Mouse (Mus musculus) forelimb bud, embryonic 11.5 days (tissue): ENCODE measurements around the gene Erbb2.

Experiments
- DNase-seq: peaks from one replicate; pipeline ENCODE4 v3.0.0-alpha.2; 2012; ENCODE audit warnings: low read depth, low spot score

Erbb2 gene

GRCm38 (mm10) chr11:98457367-98458120 lies 45.3 kb downstream of the Erbb2 start:
- peak; percentile 90 for DNase-seq

DNA sequence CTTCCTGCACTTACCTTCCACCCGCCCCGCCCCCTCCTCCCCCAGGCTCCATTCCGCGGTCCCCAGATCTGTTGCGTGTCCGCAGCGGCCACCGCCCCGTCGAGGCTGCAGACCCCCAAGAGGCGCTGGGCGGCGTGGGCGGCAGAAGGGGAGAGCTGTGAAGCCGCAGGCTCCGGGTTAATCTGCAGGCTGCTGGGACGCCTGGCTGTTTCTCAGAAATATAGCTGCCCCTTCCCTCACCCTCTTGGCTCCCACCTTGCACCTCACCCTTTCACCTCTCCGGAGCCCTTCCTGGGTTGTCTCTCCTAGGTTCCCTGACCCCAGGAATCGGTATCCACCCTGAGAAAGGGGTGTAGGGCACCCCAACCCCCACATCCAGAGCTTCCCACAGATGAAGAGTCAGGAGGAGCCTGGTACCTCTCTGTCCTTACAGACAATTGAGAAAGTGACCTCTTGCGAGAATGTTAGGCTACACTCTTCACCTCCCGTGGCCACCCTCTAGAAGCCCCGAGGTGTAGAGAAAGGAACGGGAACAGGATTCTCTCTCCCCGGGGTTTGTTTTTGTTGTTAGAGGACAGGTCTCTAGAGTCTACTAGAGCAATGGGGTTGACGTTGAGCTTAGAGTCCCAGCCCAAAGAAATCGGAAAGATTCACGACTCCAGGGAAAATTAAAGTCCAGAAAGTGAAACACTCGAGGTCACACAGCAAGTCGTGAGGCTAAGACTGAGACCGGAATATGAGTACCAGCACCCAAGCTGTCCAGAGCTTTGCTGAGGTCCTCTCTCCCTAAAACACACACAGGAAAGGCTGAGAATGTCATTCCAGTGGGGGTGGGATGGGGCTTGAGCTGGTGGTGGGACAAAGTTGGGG lies 46.1 kb downstream of the Erbb2 start:
- no peak for DNase-seq

GRCm38 (mm10) chr11:98459071-98459741 lies 46.9 kb downstream of the Erbb2 start:
- DNase-seq: no peak

GRCm38 (mm10) chr11:98459860-98460259 lies 47.6 kb downstream of the Erbb2 start:
- no peak for DNase-seq

DNA sequence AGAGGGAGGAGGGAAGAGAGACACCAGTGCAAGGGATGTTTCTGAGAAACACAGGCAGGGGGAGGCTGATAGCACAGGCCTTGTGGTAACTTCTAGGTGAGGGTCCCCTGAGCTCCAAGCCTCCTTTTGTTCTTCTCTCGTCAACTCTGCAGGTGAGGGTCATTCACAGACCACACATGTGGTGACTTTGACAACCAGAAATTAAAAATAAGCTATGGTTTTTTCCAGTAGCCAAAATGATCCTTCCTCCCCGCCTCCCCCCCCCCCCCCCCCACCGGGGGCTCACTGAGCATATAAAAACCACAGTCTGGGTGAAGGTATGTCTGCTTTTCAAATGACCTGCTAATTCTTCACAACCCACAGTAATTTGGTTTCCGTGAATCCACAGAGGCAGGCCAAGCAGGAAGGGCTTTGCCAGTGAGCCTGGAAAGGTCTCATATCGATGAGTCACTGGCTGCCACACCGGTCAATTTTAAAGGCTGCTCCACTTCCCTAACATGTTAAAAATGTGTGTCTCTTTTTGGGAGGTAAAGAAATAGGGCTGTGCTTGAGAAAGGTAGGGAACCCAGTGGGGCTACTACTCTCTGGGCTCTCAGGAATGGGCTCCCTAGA lies 48.9 kb downstream of the Erbb2 start:
- DNase-seq: no peak

GRCm38 (mm10) chr11:98462255-98462654 lies 50.0 kb downstream of the Erbb2 start:
- no peak for DNase-seq

DNA sequence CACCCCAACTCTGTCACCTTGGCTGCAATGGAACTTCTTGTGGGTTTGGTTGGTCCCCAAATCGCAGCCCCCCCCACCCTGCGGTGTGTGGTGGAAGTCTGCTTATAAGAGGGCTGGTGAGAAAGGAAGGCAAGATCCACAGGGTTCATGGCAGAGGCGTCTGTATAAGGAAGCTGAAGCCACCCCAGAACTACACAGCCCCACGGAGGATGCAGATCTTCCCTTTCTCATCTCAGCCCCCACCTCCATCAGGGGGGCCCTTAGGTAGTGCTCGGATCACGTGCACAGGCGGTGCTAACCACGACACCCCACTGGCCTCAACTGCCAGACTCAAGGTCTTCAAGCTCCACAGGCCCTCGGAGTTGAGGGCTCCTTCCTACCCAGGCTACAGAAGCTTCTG lies 51.6 kb downstream of the Erbb2 start:
- no peak for DNase-seq

GRCm38 (mm10) chr11:98464516-98464915 lies 52.2 kb downstream of the Erbb2 start:
- DNase-seq: no peak

DNA sequence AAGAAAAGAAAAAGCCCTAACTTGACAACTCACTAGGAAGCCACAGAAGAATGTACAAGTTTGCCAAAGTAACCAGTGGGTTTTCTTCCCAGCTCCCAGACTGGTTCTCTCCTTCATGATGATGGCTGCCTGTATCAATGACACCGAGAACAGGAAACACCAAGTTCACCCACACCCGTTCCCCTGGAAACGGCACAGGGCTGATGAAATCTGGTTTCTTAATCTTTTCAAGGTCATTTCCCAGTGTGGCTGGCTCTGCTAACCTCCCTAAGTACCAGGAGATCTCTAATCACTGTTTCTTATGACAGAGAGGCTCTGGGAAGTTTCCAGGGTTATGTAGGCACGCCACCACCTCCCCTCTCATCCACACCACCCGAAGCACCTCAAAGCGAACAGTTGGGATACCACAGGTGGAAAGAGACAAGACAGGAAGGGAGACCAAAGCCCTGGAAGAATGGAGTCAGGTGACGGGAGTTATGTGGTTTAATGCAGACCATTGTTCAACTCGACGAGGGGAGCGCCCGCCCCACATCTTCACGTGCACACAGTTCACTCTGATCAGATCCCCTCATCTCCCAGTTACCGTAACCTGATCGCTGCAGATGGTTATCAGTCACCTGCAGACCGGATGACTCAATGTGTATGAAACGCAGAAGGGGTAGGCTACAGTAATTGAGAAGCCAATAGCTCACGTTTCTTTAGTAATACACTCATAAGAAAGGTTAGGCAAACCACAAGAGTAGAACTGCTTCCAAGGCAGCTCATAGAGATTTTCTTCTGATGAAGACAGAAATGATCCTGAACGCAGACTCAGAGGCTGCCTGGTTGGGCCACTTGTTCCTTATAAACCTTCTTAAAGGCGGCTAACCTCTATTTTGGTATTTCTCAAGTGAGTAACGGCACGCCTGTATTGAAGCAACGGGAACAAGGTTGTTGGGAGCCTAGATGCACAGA lies 57.8 kb downstream of the Erbb2 start:
- no peak for DNase-seq

GRCm38 (mm10) chr11:98470795-98471194 lies 58.5 kb downstream of the Erbb2 start:
- DNase-seq: no peak

- DNase-seq: no peak
Measured at GRCm38 (mm10) chr11:98472696-98473095, 60.4 kb downstream of the Erbb2 start.

DNA sequence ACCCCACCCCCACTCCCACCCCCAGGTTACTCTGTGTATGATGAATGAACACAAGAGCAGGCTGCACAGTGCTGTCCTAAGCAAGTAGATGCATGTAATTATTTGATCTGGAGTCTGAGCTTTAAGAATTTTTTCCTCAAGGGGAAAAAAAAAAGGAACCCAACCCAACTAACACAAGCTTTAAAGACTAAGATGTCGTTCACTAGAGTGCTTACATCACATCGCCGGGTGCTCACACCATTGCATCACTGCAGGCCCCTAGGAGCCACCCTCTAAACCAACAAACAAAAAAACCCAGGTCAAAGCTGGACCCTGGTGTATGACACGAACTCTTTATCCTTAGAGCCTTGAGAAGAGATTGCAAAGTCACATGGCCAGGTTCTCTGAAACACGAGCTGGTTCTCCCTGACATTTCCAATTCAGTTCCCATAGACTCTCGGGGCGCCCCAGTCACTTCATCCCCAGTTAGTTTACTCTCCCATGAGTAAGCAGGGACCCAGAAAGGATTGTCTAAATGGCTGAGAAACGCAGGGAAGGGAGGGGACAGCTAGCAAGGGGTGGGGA lies 61.7 kb downstream of the Erbb2 start:
- DNase-seq: no peak

DNA sequence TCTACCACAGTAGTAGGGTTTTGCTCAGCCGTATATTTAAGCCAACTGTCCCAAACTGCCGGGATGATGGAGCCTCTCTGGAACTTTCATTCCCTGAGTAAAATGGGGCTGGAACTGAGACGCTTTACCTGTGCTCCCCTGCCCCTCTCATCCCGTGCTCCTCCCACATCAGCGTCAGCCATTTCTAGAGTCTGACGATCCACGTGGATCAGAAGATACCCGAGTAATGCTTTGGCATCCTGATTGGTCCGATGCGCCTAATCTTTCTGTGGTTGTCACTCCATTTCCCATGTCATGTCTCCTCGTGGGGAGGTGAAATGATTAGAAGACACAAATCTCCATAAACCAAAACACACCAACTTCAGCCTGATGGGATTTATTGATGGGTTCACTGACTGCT lies 62.7 kb downstream of the Erbb2 start:
- DNase-seq: no peak

DNA sequence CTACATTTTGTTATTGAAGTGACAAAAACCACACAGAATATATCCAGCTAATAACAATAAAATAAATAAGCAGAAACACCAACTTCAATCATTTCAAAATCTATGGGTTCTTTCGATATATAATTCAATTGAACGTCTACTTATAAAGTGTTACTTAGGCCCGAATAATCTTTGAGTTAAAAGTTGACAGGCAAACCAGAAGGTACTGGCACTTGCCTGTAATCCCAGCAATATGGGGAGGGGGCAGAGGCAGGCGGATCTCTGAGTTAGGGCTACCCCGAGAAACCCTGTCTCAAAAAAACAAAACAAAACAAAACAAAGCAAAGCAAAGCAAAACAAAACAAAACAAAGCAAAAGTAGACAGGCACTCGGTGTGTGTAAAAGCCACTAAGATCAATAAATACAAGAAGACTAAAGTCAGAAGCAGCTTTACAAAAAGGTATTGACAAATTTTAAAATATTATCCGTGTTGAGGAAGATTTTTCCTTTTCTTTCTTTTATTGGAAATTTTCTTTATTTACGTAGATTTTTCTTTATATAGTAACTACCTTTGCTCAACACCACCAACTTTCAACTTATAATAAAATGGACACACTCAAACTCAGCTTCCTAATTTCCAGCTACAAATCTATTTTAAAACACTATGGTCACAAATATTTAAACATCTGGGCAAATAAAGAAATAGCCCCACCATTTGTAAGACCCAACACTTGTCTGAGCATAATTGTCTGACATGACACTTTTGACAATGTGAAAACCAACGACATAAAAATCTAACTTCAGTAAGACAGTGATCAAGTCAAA lies 63.6 kb downstream of the Erbb2 start:
- DNase-seq: no peak

DNA sequence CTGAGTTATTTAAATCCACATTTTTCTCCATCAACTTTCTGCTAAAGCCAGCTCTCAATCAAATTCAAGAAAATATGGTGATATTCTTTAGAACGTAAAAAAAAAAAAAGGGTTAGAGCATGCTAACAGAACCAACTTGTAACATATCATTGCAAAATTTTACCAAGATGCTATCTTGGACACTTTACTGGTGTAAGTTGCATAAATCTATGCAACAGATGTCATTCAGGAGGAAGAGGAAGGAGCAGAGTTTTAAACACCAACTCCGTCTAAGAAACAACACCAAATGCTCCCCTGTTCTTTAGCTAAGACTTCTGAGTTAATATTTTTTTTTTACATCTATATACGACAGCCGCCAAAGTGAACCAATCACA lies 64.2 kb downstream of the Erbb2 start:
- no peak for DNase-seq

DNA sequence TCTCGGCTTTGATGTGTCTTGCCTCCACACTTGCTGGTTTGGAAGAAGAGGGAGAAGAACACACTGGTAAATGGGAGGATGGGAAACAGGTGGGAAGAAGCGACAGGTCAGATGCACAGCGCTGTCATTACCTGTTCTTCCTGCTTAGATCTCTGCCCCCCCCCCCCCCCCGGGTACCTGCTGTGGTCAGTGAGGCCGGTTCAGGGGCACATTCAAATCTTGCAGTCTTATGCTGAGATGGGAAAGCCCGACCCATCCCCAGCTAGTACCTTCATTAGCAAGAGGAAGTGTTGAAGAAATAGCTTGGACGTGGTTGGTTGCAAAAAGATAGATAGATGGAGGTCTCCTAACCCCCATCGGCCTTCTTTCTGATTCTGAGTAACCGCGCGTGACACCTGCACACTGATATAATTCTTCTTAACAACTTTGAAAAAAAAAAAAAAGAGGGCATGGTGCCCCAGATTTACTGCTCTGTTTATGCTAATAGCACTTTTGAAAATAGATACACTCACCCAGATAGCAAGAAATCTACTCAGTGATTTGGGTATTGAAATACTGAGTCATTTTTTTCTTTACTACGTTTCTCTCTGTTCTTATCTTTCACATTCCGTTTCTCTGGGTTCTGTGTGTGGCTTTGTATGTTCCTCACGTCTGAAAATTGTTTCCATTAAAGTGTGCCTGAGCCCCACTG lies 64.9 kb downstream of the Erbb2 start:
- no peak for DNase-seq

DNA sequence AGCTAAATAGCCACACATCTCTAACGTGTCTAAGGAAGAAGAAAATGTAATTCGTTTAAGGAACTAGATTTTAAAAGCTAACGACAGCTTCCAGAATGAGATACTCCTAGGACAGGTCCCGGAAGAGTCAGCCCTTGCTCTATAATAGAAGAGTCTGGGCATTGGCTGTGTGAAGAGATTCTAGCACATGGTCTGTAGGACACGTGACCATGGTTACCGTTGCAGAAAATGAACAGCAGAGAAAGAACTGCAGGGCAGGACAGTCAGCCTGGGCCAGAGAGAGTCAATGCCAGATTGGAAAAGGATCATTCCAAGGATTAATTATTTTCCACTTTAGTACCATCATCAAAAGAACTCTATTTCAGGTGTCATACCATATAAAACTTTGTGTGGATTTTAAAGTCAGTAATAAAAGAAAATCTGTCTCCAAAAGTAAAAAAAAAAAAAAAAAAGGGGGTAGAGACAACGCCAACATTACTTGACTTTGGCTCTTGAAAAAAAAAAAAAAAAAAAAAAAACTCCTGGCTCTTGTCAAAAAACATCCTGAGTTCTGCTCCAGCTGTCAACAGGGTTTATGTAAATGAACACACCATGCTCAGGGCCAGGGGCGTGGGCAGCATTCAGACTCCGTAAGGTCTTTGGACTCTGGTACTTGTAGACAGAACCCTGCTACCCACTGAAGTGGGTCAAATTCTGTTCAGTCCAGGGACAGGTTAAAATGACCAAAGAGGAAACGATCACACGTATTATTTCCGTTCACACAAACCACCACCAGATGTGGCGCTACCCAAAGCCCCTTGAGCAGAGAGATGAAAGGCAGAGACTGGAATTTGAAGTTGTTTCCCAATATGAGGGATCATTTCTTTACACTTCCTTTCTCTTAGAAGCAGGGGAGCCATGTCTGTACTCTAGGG lies 67.0 kb downstream of the Erbb2 start:
- DNase-seq: no peak

DNA sequence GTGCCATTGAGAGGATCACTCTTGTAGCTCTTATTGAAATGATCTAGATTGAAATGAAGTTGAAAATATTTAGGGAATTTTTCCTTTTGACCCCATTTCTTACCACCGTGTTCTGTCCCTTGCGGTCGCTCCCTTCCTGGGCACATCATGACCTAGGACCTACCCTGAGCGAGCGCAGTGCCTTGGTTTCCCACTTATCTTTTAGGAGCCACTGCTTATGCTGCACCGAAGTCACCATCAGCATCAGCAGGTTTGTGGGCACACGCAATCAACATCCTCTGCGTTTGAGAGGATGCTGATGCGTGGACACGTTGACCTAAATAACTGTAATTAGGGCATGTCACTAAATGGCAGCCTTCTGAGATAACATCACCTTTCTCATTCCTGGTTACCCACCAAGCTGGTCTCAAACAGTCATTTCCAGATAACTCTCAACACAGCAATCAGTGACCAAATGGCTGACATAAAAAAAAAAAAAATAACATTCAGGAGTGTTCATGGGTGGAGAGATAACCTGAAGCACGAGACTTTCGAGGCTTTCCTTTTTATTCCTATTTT lies 67.7 kb downstream of the Erbb2 start:
- DNase-seq: no peak
